Mouse (Mus musculus): Measurements from ENCODE around the gene Leo1. TPM values are rescaled to one million over a fixed set of nuclear protein-coding genes. Genes with fewer than 3 reads are reported as not detected.

The Leo1 gene
- 22.4 TPM for polyA plus RNA-seq (2014; fragmentation: Illumina TruSeq; extraction: RNeasy Lipid Tissue Mini Kit (QIAGEN cat#74804); ENCODE audit: low read depth, low replicate concordance)

DNA sequence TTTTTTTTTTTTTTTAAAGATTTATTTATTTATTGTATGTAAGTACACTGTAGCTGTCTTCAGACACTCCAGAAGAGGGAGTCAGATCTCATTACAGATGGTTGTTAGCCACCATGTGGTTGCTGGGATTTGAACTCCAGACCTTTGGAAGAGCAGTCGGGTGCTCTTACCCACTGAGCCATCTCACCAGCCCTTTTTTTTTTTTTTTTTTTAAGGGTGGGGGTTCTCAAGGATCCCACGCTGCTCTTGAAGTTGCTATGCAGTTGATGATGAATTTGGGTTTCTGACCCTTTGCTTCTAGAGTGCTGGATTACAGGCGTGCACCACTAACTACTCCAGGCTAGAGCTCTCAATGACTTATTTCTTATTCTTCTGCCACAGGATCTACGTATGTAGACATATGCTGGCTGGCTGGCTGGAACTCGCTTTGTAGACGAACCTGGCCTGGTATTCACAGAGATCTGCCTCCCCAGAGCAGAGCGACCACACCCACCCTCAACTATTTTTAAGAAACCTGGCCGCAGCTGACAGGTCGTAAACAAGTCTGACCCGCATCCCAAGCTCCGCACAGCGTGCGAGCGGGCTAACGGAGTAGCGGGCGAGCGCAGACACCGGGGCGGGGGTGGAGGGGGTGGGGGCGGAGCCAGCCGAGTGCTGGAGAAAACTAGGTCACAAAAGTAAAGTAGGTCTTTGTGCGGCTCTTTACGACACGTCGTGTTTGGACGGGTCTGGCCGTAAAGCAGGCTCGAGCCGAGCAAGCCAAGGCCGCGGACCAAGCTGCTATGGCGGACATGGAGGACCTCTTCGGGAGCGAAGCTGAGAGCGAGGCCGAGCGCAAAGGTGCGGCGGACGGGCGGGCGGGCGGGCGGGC is at the start of gene Leo1:
Gene Leo1 (plus strand): TSS at position 729 of the 871 bp plus-strand sequence.

DNA sequence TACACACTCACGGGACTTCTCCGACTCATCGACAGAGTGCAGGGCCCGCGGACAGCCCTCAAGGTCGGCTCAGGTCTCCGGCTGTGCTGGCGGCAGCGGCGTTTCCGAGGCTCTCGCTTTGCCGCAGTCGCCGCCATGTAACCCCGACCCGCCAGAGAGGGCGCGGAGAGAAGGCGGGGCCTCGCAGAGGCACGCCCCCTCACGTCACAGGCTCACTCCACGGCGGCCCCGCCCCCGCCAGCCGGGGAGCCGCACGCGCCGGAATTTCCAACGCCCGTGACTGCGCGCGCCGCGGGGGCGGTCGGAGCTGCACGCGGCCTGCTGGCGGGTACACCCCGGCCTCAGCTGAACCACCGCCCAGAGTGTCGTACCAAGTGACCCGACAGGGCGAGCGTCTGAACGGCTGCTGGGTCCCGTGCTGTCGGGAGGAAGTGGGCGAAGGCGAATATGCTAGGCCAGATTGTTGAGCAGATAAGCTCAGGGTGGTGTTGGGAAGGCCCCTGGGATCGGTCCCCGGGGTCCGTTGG is 31.4 kb upstream of the Leo1 start, which contains the start of gene Mapk6:
Gene Mapk6 (minus strand): TSS at position 154 of the 527 bp plus-strand sequence.

Other genes with a start within 250 kb of the Leo1 start
- 7.2 TPM for gene Myo5c, start 209.5 kb upstream of the Leo1 start, polyA plus RNA-seq (2014; fragmentation: Illumina TruSeq; extraction: RNeasy Lipid Tissue Mini Kit (QIAGEN cat#74804); ENCODE audit: low read depth, low replicate concordance)
- gene Gnb5, start 135.2 kb upstream of the Leo1 start, polyA plus RNA-seq (2014; fragmentation: Illumina TruSeq; extraction: RNeasy Lipid Tissue Mini Kit (QIAGEN cat#74804); ENCODE audit: low read depth, low replicate concordance) = 25.8 TPM
- gene Bcl2l10, start 93.8 kb upstream of the Leo1 start, polyA plus RNA-seq (2014; fragmentation: Illumina TruSeq; extraction: RNeasy Lipid Tissue Mini Kit (QIAGEN cat#74804); ENCODE audit: low read depth, low replicate concordance) = not detected
- gene Mapk6, start 31.5 kb upstream of the Leo1 start, polyA plus RNA-seq (2014; fragmentation: Illumina TruSeq; extraction: RNeasy Lipid Tissue Mini Kit (QIAGEN cat#74804); ENCODE audit: low read depth, low replicate concordance) = 18.5 TPM
- 36.7 TPM for gene Tmod3, start 118.1 kb downstream of the Leo1 start, polyA plus RNA-seq (2014; fragmentation: Illumina TruSeq; extraction: RNeasy Lipid Tissue Mini Kit (QIAGEN cat#74804); ENCODE audit: low read depth, low replicate concordance)
- gene Tmod2, start 169.8 kb downstream of the Leo1 start, polyA plus RNA-seq (2014; fragmentation: Illumina TruSeq; extraction: RNeasy Lipid Tissue Mini Kit (QIAGEN cat#74804); ENCODE audit: low read depth, low replicate concordance) = 2.0 TPM
- 17.2 TPM for gene Lysmd2, start 184.2 kb downstream of the Leo1 start, polyA plus RNA-seq (2014; fragmentation: Illumina TruSeq; extraction: RNeasy Lipid Tissue Mini Kit (QIAGEN cat#74804); ENCODE audit: low read depth, low replicate concordance)
- 0.37 TPM for gene Scg3, start 242.5 kb downstream of the Leo1 start, polyA plus RNA-seq (2014; fragmentation: Illumina TruSeq; extraction: RNeasy Lipid Tissue Mini Kit (QIAGEN cat#74804); ENCODE audit: low read depth, low replicate concordance)